Mouse (Mus musculus): ENCODE results near the gene Ccrl2. TPM values are rescaled to one million over a fixed set of nuclear protein-coding genes. Genes with fewer than 3 reads are reported as not detected.

The Ccrl2 gene
- polyA plus RNA-seq, 1 experiment from 2014 or later, result 0.45 TPM

DNA sequence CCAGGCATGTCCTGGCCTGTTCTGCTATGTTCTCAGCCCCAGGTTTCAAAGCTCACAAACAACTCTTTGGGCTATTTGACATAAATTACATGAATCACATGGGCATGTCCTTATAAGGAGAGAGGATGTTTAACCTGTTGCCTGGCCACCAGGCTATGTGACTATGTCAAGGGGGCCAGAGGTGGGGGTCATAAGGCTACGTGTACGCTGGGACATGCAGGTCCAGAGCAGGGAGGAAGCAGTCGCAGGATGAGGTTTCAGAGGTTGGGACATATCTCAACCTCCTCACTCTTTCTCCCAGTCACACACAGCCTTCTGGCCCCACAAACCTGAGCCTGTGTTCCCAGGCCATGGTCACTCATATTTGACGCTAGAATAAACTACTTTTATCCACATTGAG lies 9.7 kb upstream of the Ccrl2 start:
- no peak for DNase-seq (ENCODE audit: low read depth, low spot score)
- no peak for TF ChIP-seq CTCF (IDR thresholded peaks at IDR 0.05)
- in situ Hi-C loops (cut with MboI; ENCODE audit: low pct_unique_long_range_greater_than_20kb), result no loop called here
- CTCF ChIA-PET, result no interaction called here
- H3K27me3 ChIP-seq, result no peaks in the 10 kb centered on the region
- POLR2A ChIA-PET, result interaction anchor here (0.7 kb wide), 1 partner anchor 22 kb away, joined by 5 read pairs; no protein-coding TSS in a partner anchor
- ATAC-seq, result no peak

DNA sequence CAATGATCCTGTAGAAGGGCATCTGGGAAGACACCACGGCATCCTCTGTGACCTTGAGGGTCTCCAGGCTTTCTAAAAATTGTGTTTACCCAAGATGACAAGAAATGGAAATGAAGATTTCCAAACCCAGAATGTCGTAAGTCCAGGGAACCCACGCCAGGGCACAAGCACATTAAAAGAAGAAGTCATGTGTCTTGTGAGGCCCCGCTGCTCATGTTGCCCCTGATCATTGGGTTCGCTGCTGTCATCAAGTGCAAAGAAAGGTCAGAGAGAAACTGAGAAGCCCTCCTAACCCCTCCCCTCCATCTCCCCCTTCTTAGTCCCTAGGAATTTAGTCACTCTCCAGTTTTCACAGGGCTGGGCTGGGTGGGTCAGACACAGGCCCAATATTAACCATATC lies 5.5 kb upstream of the Ccrl2 start:
- DNase-seq (ENCODE audit: low read depth, low spot score), result no peak
- H3K27me3 ChIP-seq, result no peaks in the 10 kb centered on the region
- ChIA-PET POLR2A (no interaction called here), CTCF (interaction anchor here (1.2 kb wide), 1 partner anchor 65 kb away, joined by 3 read pairs; no protein-coding TSS in a partner anchor)
- no peak for TF ChIP-seq CTCF (IDR thresholded peaks at IDR 0.05)
- in situ Hi-C loops (cut with MboI; ENCODE audit: low pct_unique_long_range_greater_than_20kb), result no loop called here
- ATAC-seq, result no peak

DNA sequence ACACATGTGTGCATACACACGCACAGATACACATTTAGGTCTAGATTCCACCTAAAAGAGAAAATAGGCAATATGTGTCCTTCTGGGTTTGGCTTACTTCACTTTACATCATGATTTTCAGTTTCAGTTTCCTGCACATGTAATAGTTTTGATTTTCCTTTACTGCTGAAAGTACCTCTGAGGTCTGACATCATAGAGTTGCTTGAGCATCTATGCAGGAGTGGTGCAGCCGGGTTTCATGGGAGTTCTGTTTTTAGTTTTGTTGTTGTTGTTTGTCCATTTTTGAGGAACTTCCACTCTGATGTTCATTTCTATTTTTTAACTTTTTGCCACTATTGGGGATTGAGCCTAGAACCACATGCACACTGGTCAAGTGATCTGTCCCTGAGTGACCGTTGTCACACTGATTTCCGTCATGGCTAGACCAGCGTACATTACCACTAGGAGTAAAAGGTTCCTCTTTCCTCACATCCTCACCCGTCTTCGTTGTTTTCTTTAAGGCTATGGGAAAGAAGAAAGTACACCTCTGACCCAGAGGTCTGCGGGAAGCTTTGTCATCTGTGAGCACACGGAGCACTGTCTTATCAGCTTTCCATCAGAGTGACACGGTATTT lies 1.7 kb upstream of the Ccrl2 start:
- ChIA-PET CTCF (interaction anchor here (1.4 kb wide), 1 partner anchor 13 kb away, joined by 3 read pairs; no protein-coding TSS in a partner anchor), POLR2A (no interaction called here)
- ATAC-seq (no peak), DNase-seq (ENCODE audit: low read depth, low spot score) (no peak)
- no peak for TF ChIP-seq CTCF (IDR thresholded peaks at IDR 0.05)
- no peaks in the 10 kb centered on the region for H3K27me3 ChIP-seq
- in situ Hi-C loops (cut with MboI; ENCODE audit: low pct_unique_long_range_greater_than_20kb), result loop anchor here (5.0 kb wide), 1 partner anchor 142 kb away; the partner anchor contains the start of gene Fam240a

DNA sequence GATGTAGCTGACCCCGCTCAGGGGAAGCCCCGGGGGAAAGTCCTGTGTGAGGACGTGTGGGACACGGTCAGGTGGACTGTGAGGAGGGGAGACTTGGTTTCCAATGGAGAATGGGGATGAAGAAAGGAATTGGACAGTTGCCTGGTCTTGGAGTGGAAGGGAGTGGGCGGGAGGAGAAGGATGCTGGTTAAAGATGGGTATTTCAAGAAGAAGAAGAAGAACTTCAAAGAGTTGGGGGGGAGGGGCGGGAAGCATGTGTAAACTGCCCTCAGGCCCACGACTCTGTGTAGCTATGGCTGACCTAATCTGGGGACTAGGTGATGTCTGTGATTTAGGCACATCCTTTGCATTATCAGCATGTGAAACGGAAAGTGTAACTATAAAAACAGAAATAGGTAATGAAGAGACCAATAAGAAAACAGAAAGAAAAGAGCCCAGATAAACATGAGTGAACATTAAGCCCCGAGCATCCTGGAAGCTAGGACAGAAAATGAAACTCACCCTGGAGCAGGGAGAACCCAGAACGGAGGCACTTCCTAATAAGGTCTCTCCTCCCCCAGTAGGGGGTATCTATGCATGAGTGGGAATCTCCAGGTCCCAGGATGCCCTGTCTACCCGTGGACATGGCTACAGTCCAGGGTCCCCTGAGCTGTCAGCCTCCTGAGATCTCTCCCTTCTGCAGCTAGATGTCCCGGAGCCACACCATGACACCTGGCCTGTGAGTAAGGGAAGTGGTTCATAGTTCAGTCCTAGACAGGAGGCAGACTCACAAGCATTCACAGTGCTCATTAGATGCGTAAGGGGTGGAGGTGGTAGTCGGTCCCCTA lies 438 bp upstream of the Ccrl2 start:
- ATAC-seq (no peak), DNase-seq (ENCODE audit: low read depth, low spot score) (no peak)
- CTCF ChIA-PET, result interaction anchor here (1.0 to 1.3 kb wide), 2 partner anchors 14 to 135 kb away, joined by 3 to 4 read pairs; no protein-coding TSS in a partner anchor
- POLR2A ChIA-PET, result no interaction called here
- in situ Hi-C loops (cut with MboI; ENCODE audit: low pct_unique_long_range_greater_than_20kb), result loop anchor here (5.0 kb wide), 1 partner anchor 140 kb away; the partner anchor contains the start of gene Fam240a
- TF ChIP-seq CTCF (IDR thresholded peaks at IDR 0.05), result no peak
- no peaks in the 10 kb centered on the region for H3K27me3 ChIP-seq

DNA sequence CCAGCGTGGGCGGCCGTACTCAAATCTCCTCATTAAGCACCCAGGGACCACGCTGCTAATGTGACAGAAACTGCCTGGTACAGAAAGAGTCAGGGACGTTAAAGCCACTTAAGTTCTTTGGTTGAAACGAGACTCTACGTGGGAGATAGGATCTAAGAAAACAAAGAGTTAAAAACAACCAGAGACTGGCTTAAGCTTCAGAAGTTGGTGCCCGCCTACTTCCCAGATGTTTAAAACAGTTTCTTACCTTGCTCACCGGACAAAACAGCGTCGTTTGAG lies 861 bp downstream of the Ccrl2 start:
- POLR2A ChIA-PET, result interaction anchor here (0.6 kb wide), 1 partner anchor 173 kb away, joined by 5 read pairs; no protein-coding TSS in a partner anchor
- no peaks in the 10 kb centered on the region for H3K27me3 ChIP-seq
- ATAC-seq, result no peak
- no peak for DNase-seq (ENCODE audit: low read depth, low spot score)
- in situ Hi-C loops (cut with MboI; ENCODE audit: low pct_unique_long_range_greater_than_20kb), result loop anchor here (5.0 kb wide), 1 partner anchor 139 kb away; the partner anchor contains the start of gene Fam240a
- no peak for TF ChIP-seq CTCF (IDR thresholded peaks at IDR 0.05)
- CTCF ChIA-PET, result interaction anchor here (1.3 kb wide), 1 partner anchor 16 kb away, joined by 3 read pairs; no protein-coding TSS in a partner anchor

DNA sequence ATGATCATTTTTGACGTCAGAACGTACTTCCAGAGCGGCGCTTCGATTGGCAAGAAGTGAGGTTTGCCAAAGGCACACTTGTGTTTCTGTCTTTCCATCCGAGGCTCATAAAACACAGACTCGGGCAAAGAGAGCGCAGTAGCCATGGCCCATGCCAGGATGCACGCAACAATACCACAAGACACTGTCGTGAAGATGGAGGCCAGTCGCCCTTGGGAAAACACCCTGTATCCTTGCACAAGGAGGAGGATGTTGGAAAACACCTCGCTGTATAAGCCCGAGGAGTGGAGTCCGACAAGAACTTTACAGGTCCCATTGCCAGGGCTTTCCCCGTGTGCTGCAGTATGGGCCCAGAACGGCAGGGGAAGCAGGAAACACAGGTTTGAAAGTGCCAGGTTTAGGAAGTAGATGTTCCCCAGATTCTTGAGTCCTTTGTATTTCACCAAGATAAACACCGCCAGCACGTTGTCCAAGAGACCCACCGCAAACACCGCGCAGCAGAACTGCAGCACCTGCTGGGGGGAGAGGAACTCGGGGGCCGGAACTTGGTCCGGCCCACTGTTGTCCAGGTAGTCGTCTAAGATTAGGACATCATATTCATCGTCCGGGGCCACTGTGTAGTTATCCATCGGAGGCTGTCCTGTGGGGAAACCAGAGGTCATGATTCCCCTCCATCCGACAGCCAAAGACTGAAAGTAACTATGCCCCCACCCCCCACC lies 1.4 kb downstream of the Ccrl2 start:
- in situ Hi-C loops (cut with MboI; ENCODE audit: low pct_unique_long_range_greater_than_20kb), result loop anchor here (5.0 kb wide), 1 partner anchor 139 kb away; the partner anchor contains the start of gene Fam240a
- ATAC-seq, result no peak
- no peak for TF ChIP-seq CTCF (IDR thresholded peaks at IDR 0.05)
- H3K27me3 ChIP-seq, result no peaks in the 10 kb centered on the region
- ChIA-PET POLR2A (interaction anchor here (0.6 kb wide), 1 partner anchor 172 kb away, joined by 5 read pairs; no protein-coding TSS in a partner anchor), CTCF (no interaction called here)
- DNase-seq (ENCODE audit: low read depth, low spot score), result no peak

DNA sequence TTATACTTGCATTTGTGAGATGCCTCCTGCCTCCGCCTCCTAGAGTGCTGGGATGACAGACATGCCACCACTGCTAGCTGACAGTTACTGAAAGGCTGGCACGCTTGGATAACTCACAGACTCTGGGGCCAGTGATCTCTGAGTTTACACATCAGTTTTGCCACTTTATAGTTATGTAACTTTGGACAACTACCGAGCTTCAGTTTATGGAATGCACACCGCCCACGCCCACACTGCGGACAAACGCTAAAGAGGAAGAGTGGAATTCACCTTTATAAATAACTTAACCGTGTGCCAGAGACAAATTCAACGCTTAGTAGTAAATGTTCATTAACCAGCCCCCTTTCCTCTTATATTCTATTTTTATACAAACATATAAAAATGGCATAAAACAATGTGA lies 2.4 kb downstream of the Ccrl2 start:
- in situ Hi-C loops (cut with MboI; ENCODE audit: low pct_unique_long_range_greater_than_20kb), result loop anchor here (5.0 kb wide), 1 partner anchor 138 kb away; the partner anchor contains the start of gene Fam240a
- ChIA-PET CTCF (no interaction called here), POLR2A (interaction anchor here (0.7 kb wide), 1 partner anchor 141 kb away, joined by 11 read pairs; no protein-coding TSS in a partner anchor)
- DNase-seq (ENCODE audit: low read depth, low spot score) (no peak), ATAC-seq (no peak)
- no peaks in the 10 kb centered on the region for H3K27me3 ChIP-seq
- TF ChIP-seq CTCF (IDR thresholded peaks at IDR 0.05), result no peak

DNA sequence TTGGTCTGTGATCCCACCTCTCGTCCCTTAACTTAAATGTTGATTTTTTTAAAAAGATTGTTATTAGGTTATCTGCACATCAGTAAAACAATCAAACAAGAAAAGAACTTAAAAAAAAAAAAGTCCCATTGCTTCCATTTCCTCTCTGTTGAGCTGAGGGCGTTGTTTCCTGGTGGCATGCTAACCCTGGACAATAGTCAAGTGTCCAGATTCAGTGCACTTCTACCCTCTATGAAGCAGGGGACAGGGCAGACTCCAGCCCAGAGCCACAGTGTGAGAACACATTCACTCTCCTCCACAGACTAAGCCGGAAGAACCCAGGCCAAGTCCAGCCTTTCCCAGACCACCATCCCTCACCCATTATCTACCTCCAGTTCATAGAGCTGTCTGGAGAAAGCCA lies 8.9 kb downstream of the Ccrl2 start:
- ChIA-PET POLR2A (no interaction called here), CTCF (interaction anchor here (1.6 kb wide), 1 partner anchor 50 kb away, joined by 4 read pairs; no protein-coding TSS in a partner anchor)
- in situ Hi-C loops (cut with MboI; ENCODE audit: low pct_unique_long_range_greater_than_20kb), result no loop called here
- no peak for DNase-seq (ENCODE audit: low read depth, low spot score)
- TF ChIP-seq CTCF (IDR thresholded peaks at IDR 0.05), result no peak
- H3K27me3 ChIP-seq, result no peaks in the 10 kb centered on the region
- no peak for ATAC-seq

DNA sequence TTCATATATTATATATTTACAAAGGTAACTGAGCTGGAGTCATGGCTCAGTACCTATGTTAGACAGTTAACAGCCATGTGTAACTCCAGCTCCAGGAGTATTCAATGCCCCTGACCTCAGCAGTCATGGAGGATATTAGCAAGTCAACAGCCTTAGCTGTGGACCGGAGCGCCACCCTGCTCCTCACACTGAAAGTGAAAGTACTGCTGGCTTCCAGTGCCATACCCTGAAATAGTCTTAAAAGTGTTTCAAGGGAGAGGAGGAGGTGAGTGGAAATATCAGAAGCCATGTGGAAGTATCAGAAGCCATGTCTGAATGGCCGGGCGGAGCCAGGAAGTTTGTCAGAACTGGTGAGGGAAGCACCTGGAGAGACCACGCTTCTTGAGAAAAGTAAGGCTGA lies 10.1 kb downstream of the Ccrl2 start:
- TF ChIP-seq CTCF (IDR thresholded peaks at IDR 0.05), result no peak
- POLR2A ChIA-PET, result no interaction called here
- DNase-seq (ENCODE audit: low read depth, low spot score) (no peak), ATAC-seq (no peak)
- H3K27me3 ChIP-seq, result no peaks in the 10 kb centered on the region
- in situ Hi-C loops (cut with MboI; ENCODE audit: low pct_unique_long_range_greater_than_20kb), result no loop called here
- CTCF ChIA-PET, result interaction anchor here (1.6 kb wide), 1 partner anchor 49 kb away, joined by 4 read pairs; no protein-coding TSS in a partner anchor

DNA sequence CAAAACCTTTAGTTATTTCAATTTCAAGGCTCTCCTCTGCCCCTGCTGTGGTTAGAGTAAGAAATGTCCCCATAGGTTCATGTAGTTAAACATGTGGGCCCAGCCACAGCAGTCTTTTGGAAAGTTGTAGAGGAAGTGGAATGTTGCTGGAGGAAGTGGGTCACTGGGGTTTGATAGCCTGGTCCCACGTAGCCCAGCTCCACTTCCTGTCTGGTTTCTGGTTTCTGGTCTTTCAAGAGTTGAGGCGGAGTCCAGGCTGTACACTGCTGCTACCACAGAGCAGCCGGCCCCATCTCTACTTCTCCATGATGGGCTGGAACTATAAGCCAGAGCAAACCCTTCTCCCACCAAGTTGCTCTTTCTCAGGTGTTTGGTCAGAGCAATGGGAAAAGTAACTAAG lies 11.1 kb downstream of the Ccrl2 start:
- POLR2A ChIA-PET, result no interaction called here
- in situ Hi-C loops (cut with MboI; ENCODE audit: low pct_unique_long_range_greater_than_20kb), result no loop called here
- no peak for TF ChIP-seq CTCF (IDR thresholded peaks at IDR 0.05)
- ATAC-seq (no peak), DNase-seq (ENCODE audit: low read depth, low spot score) (no peak)
- CTCF ChIA-PET, result no interaction called here
- H3K27me3 ChIP-seq, result no peaks in the 10 kb centered on the region

All from Patski (cell line).